Mouse (Mus musculus): ENCODE measurements at regions not wholly inside any gene's neighbourhood (a gene's known extent, or its start where the extent isn't known, plus 50 kb on each side); places are given as distances from the start of the nearest gene placed in this dataset.

- no peak for TF ChIP-seq POLR2A (IDR thresholded peaks at IDR 0.05; ENCODE audit: borderline replicate concordance, insufficient read depth, low read length)
- TF ChIP-seq CTCF (IDR thresholded peaks at IDR 0.05; ENCODE audit: borderline replicate concordance, insufficient read depth, low read depth, low read length) = no peak
Observed at GRCm38 (mm10) chr8:49831970-49832369, 988.2 kb upstream of the Tenm3 start.

Measured in cerebellum, adult 2 months (tissue).